Mouse (Mus musculus): ENCODE data around the gene Gm1043. TPM values are rescaled to one million over a fixed set of nuclear protein-coding genes. Genes with fewer than 3 reads are reported as not detected.

Gm1043 gene
- polyA plus RNA-seq, 1 experiment from 2014 or later = 0.05 TPM

DNA sequence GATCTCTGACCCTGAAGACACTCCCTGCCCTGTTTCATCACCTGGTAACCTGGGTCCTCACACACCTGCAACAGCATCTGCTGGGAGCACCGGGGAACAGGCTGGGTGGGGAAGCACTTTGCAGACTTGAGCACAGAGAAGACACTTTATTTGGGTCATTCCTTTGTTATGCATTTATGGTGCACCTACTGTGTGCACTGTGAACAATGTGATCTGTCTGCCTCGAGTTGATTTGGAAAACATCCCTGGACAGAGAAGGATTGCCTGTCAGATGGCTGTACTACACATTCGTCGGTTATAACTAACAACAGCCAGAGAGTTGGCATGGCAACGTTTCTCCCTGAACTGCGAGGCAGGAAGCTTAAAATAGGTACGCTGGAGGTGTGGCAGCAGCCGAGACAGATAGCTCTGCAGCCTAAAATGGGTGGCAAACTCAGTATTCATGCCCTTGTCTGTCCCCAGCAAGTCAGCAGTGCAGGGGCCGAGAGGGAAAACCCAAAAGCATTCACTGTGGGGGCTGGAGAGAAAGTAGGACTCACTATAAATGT lies 147.9 kb downstream of the Gm1043 start:
- Histone ChIP-seq H3K27me3 (ENCODE audit: control insufficient read depth, insufficient read depth, low read length) (0 out of 2 replicates have a peak, but pooled peaks cover 4% of the 10 kb centered on the region), H3K4me1 (ENCODE audit: control insufficient read depth, insufficient read depth, low read length) (no peaks in the 10 kb centered on the region), H3K27ac (ENCODE audit: low read length) (no peak overlapping the region), H3K9me3 (replicated peaks; ENCODE audit: control insufficient read depth, low read length) (no peaks in the 10 kb centered on the region), H3K36me3 (ENCODE audit: control insufficient read depth, insufficient read depth, low read length) (no peaks in the 10 kb centered on the region), H3K4me3 (replicated peaks; ENCODE audit: low read length) (no peak overlapping the region), H3K9ac (ENCODE audit: low read length) (no peak overlapping the region), H3K4me2 (ENCODE audit: low read depth, low read length) (no peak overlapping the region)
- no peak for ATAC-seq (ENCODE audit: insufficient read depth, low FRiP score)
- WGBS = 38% methylated on average over 9 of the region's 9 CpGs

DNA sequence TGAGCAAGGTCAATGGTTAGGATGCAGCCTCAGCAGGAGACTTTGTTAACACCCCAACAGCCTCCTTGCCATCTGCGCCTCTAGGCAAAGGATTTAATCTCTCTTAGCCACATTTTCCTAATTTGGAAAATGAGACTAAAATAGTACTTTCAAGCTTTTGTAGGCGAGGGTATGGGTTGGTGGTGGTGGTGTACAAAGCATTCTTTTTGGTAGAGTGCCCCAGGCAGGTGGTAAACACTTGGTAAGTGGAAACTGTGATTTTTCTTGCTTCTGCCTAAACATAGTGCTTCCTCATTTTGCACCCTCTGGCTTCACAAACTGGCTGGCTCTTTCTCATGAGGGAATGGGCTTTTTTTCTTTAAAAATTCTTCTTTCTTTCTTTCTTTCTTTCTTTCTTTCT lies 153.5 kb downstream of the Gm1043 start:
- no peak for ATAC-seq (ENCODE audit: insufficient read depth, low FRiP score)
- WGBS = 33% methylated on average over 2 of the region's 2 CpGs

DNA sequence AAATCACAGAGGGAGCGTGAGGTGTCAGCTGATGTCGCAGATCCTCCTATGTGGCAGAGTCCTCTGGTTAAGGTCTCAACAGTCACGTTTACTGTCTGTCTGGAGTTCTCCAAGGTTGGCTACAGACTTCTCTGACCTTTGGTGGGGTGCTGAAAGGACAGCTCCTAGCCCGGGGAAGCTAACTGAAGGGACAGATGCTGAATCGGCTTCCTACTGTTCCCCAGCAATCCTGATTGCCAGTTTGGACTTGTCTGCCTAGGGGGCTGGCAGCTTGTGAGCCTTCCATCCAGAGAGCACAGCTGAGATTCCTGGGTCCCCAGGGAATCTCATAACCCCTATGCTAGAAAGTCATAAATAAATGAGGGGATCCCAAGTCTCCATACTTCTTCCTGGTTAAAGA lies 155.4 kb downstream of the Gm1043 start:
- peaks cover 14% of the 10 kb centered on the region for H3K4me1 ChIP-seq (ENCODE audit: control insufficient read depth, insufficient read depth, low read length)
- no peak overlapping the region for H3K27ac ChIP-seq (ENCODE audit: low read length)
- WGBS = 3% methylated on average over 5 of the region's 5 CpGs
- H3K27me3 ChIP-seq (ENCODE audit: control insufficient read depth, insufficient read depth, low read length) = peaks cover 59% of the 10 kb centered on the region
- H3K4me3 ChIP-seq (replicated peaks; ENCODE audit: low read length) = no peak overlapping the region
- H3K4me2 ChIP-seq (ENCODE audit: low read depth, low read length) = no peak overlapping the region
- ATAC-seq (ENCODE audit: insufficient read depth, low FRiP score) = no peak
- H3K9me3 ChIP-seq (replicated peaks; ENCODE audit: control insufficient read depth, low read length) = no peaks in the 10 kb centered on the region
- no peaks in the 10 kb centered on the region for H3K36me3 ChIP-seq (ENCODE audit: control insufficient read depth, insufficient read depth, low read length)
- no peak overlapping the region for H3K9ac ChIP-seq (ENCODE audit: low read length)

More for the DNA sequence above, 153.5 kb downstream of the Gm1043 start:
- no peaks in the 10 kb centered on the region for H3K9me3 ChIP-seq (replicated peaks; ENCODE audit: control insufficient read depth, low read length)
- no peak overlapping the region for H3K9ac ChIP-seq (ENCODE audit: low read length)
- no peak overlapping the region for H3K4me3 ChIP-seq (replicated peaks; ENCODE audit: low read length)
- H3K36me3 ChIP-seq (ENCODE audit: control insufficient read depth, insufficient read depth, low read length) = no peaks in the 10 kb centered on the region
- H3K4me2 ChIP-seq (ENCODE audit: low read depth, low read length) = no peak overlapping the region
- peaks cover 44% of the 10 kb centered on the region for H3K27me3 ChIP-seq (ENCODE audit: control insufficient read depth, insufficient read depth, low read length)
- H3K27ac ChIP-seq (ENCODE audit: low read length) = no peak overlapping the region
- H3K4me1 ChIP-seq (ENCODE audit: control insufficient read depth, insufficient read depth, low read length) = peaks cover 10% of the 10 kb centered on the region

DNA sequence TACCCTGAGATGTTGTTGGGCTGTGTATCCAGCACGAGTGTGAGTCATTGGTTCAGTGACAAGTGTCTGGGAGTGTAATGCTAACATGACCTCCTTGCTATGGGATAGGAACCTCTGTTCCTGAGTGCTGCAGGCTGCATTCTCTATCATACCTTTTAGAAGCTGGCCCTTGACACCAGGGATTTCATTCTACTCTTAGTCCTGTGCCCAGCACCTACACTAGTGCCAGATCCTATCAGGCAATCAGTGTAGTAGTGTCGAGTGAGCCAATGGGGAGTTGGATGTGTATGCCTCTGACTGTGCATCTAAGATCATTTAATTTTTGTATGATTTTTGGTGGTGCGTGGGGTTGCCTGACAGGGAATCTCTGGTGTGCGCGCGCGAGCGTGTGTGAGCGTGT lies 156.1 kb downstream of the Gm1043 start:
- no peak overlapping the region for H3K9ac ChIP-seq (ENCODE audit: low read length)
- no peaks in the 10 kb centered on the region for H3K36me3 ChIP-seq (ENCODE audit: control insufficient read depth, insufficient read depth, low read length)
- no peak overlapping the region for H3K4me3 ChIP-seq (replicated peaks; ENCODE audit: low read length)
- no peak for ATAC-seq (ENCODE audit: insufficient read depth, low FRiP score)
- peaks cover 65% of the 10 kb centered on the region for H3K27me3 ChIP-seq (ENCODE audit: control insufficient read depth, insufficient read depth, low read length)
- peaks cover 14% of the 10 kb centered on the region for H3K4me1 ChIP-seq (ENCODE audit: control insufficient read depth, insufficient read depth, low read length)
- peak overlapping the region; percentile 59; the same call in 1 of the 2 replicates for H3K4me2 ChIP-seq (ENCODE audit: low read depth, low read length)
- 15% methylated on average over 9 of the region's 9 CpGs for WGBS
- H3K9me3 ChIP-seq (replicated peaks; ENCODE audit: control insufficient read depth, low read length) = no peaks in the 10 kb centered on the region
- no peak overlapping the region for H3K27ac ChIP-seq (ENCODE audit: low read length)

DNA sequence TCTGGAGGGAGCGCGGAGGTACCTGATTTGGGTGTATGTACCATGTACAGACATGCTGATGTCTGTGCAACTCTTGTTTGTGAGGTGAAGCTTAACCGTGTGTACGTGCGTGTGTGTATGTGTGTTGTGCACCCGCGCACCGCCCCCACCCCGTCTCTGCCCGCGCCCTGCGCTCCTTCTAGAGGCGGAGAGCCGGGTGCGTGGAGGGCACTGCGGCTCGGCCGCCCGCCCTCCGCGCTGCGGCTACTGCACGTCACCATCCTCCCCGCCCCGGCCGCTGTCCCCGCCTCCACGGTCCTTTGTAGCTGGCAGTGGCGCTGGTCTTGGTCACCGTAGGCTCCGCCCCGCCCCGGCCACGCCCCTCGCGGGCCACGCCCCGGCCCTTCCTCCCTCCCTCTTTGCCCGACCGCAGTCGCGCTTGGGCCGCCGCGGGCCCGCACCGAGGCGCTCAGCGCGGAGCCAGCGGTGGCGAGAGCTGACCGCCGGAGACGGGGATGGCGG lies 156.5 kb downstream of the Gm1043 start, which contains the start of gene Crmp1:
TSS of gene Crmp1 (plus strand) at position 290 of the 501 bp plus-strand sequence.
- H3K36me3 ChIP-seq (ENCODE audit: control insufficient read depth, insufficient read depth, low read length) = no peaks in the 10 kb centered on the region
- peaks cover 69% of the 10 kb centered on the region for H3K27me3 ChIP-seq (ENCODE audit: control insufficient read depth, insufficient read depth, low read length)
- H3K4me1 ChIP-seq (ENCODE audit: control insufficient read depth, insufficient read depth, low read length) = peaks cover 14% of the 10 kb centered on the region
- H3K27ac ChIP-seq (ENCODE audit: low read length) = no peak within 1 kb of the TSS
- no peaks in the 10 kb centered on the region for H3K9me3 ChIP-seq (replicated peaks; ENCODE audit: control insufficient read depth, low read length)
- peak within 1 kb of the TSS; percentile 59 for H3K4me2 ChIP-seq (ENCODE audit: low read depth, low read length)
- H3K9ac ChIP-seq (ENCODE audit: low read length) = no peak within 1 kb of the TSS
- H3K4me3 ChIP-seq (replicated peaks; ENCODE audit: low read length) = peak within 1 kb of the TSS; percentile 42
- 2% methylated on average over 46 of the region's 56 CpGs for WGBS
- peak; percentile 54; the same call in 1 of the 2 replicates for ATAC-seq (ENCODE audit: insufficient read depth, low FRiP score)

DNA sequence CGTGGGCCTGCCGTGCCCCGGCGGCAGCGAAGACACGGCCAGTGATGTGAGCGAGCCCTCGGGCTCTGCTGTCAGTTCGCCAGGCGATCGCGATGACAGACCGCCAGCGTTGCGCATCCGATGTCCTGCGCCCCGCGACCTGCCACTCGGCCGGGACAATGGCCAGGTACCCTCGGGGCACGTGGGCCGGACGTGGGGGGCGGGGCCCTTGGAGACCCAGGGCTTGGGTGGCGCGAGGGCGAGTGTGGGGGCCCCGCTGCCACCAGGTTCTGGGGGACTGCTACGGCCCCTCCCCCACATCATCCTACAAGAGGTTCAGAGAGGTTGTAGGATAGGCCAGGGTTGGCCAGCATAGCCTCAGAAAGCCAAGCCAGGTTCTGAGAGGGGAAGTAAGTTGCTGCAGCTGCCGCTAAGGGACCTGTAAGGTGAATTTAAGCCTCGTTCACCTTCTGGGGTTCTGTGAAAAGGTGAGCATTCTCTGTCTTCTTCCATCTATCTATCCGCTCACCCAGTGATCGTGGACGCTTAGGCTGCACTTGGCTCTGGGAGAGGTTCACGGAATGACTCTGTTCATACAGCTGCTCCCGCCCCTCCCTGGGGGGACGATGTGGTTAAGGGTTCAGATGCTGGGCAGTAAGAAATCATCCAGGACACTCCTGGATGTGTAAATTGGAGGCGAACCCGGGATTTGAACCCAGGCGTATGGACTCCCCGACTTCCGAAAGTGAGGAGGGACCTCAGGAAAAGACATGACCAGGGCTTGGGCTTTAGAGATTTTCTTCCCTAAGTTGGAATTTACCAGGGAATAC lies 157.4 kb downstream of the Gm1043 start:
- Histone ChIP-seq H3K4me1 (ENCODE audit: control insufficient read depth, insufficient read depth, low read length) (peaks cover 14% of the 10 kb centered on the region), H3K4me2 (ENCODE audit: low read depth, low read length) (peak overlapping the region; percentile 59), H3K36me3 (ENCODE audit: control insufficient read depth, insufficient read depth, low read length) (no peaks in the 10 kb centered on the region), H3K9ac (ENCODE audit: low read length) (no peak overlapping the region), H3K9me3 (replicated peaks; ENCODE audit: control insufficient read depth, low read length) (no peaks in the 10 kb centered on the region), H3K27me3 (ENCODE audit: control insufficient read depth, insufficient read depth, low read length) (peaks cover 70% of the 10 kb centered on the region), H3K4me3 (replicated peaks; ENCODE audit: low read length) (peak overlapping the region; percentile 42), H3K27ac (ENCODE audit: low read length) (no peak overlapping the region)
- ATAC-seq (ENCODE audit: insufficient read depth, low FRiP score) = no peak
- 11% methylated on average over 44 of the region's 44 CpGs for WGBS

DNA sequence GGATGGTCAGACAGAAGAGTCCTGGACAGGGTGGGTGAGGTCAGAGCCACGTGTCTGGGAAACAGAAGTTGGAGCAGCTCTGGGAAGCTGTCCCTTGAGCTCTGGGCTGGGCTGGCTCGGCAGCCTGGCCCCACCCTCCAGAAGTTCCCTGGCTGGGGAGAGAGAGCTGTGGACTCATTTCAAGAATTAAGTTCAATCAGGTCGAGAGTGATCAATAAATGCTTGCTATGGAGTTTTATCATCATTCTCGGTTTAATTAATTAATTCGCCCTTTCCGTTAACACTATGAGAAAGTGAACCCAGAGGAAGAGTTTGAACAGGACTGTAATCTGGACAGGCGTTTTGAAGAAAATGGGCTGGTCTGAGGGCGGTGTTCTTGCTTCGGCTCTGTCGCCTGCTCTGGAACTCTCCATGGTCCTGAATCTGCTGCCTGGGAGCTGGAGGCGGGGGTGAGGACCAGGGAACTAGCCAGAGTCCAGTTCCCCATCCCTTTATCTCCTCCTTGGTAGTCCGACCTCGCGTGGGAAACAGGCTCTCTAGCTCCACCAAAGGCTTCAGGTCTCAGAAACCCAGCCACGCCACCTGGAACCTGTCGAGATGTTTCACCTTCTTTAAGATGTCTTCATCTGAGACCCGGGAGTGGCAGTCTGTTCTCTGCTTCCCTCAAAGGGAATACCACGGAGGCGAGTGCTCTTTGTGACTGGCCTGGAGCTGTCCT lies 158.2 kb downstream of the Gm1043 start:
- Histone ChIP-seq H3K9me3 (replicated peaks; ENCODE audit: control insufficient read depth, low read length) (no peaks in the 10 kb centered on the region), H3K27ac (ENCODE audit: low read length) (no peak overlapping the region), H3K36me3 (ENCODE audit: control insufficient read depth, insufficient read depth, low read length) (no peaks in the 10 kb centered on the region), H3K27me3 (ENCODE audit: control insufficient read depth, insufficient read depth, low read length) (peaks cover 70% of the 10 kb centered on the region), H3K4me3 (replicated peaks; ENCODE audit: low read length) (no peak overlapping the region), H3K9ac (ENCODE audit: low read length) (no peak overlapping the region), H3K4me1 (ENCODE audit: control insufficient read depth, insufficient read depth, low read length) (peaks cover 14% of the 10 kb centered on the region), H3K4me2 (ENCODE audit: low read depth, low read length) (no peak overlapping the region)
- 1% methylated on average over 19 of the region's 19 CpGs for WGBS
- no peak for ATAC-seq (ENCODE audit: insufficient read depth, low FRiP score)

DNA sequence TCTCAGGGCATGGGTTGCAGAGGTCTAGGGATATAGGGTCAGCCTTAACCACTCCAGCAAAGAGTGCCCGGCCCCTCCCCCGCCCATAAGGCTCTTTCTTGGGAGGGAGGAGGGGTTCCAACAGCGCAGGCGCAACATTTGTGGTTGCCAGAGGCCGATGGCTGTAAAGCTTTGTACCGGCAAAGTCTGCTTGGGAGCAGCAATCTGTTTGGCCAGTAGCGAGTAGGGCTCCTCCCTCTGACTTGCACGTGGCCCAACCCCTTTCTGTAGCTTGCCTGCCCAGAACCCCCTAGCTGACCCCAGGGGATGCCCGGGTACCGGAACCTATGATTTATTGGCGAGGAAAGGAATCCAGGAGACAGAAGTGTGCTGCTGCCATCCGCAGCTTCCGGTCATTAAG lies 159.0 kb downstream of the Gm1043 start:
- peaks cover 70% of the 10 kb centered on the region for H3K27me3 ChIP-seq (ENCODE audit: control insufficient read depth, insufficient read depth, low read length)
- H3K27ac ChIP-seq (ENCODE audit: low read length) = no peak overlapping the region
- H3K9ac ChIP-seq (ENCODE audit: low read length) = no peak overlapping the region
- no peak overlapping the region for H3K4me2 ChIP-seq (ENCODE audit: low read depth, low read length)
- H3K4me3 ChIP-seq (replicated peaks; ENCODE audit: low read length) = no peak overlapping the region
- ATAC-seq (ENCODE audit: insufficient read depth, low FRiP score) = no peak
- H3K36me3 ChIP-seq (ENCODE audit: control insufficient read depth, insufficient read depth, low read length) = no peaks in the 10 kb centered on the region
- H3K4me1 ChIP-seq (ENCODE audit: control insufficient read depth, insufficient read depth, low read length) = peaks cover 14% of the 10 kb centered on the region
- no peaks in the 10 kb centered on the region for H3K9me3 ChIP-seq (replicated peaks; ENCODE audit: control insufficient read depth, low read length)
- WGBS = 6% methylated on average over 13 of the region's 13 CpGs

All from stomach, embryonic 16.5 days (tissue).